Mouse (Mus musculus): ENCODE data around the gene Rgs10. TPM values are rescaled to one million over a fixed set of nuclear protein-coding genes. Genes with fewer than 3 reads are reported as not detected.
A peak's percentile ranks its signal among the peaks of the same experiment; 100 is the strongest.

The Rgs10 gene
- polyA plus RNA-seq, 1 experiment from 2014 or later = 54.8 TPM

DNA sequence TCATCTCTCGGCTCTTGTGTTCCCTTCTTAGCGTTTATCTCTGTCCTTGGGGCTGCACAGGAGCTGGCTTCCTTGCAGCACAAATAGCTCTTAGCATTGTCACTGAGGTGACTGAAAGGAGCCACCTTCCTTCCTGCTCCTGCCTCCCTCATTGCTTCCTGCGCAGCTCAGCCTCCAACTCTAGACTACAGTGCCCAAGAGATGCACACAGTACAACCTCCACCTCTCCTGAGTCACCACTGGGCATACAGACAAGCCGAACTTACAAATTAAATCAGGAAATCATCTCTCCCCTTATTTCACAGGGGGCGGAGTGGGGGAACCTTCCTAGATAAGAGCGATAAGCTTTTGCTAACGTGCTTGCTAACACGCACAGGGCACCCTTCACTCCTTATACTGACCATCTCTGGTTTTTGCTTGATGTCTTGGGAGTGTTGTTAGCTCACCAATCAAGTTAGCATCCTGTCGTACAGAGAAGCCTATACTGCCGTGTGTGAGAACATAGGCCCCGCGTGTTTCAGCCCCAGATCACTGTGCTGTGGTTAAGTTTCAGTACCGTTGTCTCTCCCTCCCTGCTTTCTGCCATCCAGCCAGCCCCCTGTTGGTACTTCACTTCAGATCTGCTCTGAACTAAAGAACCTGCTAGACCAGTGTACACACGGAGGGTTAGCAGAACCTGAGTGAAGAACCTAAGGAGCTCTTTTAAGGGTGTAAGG is 36.6 kb downstream of the Rgs10 start:
- Histone ChIP-seq H3K27ac (replicated peaks) (no peak overlapping the region), H3K4me3 (no peak overlapping the region), H3K4me2 (no peak overlapping the region), H3K27me3 (no peaks in the 10 kb centered on the region), H3K4me1 (replicated peaks) (no peaks in the 10 kb centered on the region), H3K36me3 (no peaks in the 10 kb centered on the region), H3K9me3 (no peaks in the 10 kb centered on the region), H3K9ac (no peak overlapping the region)
- WGBS = 88% methylated on average over 14 of the region's 14 CpGs
- no peak for ATAC-seq (ENCODE audit: low read depth)

GRCm38 (mm10) chr7:128381001-128381400 is 37.6 kb downstream of the Rgs10 start:
- WGBS = 82% methylated on average over 2 of the region's 2 CpGs

DNA sequence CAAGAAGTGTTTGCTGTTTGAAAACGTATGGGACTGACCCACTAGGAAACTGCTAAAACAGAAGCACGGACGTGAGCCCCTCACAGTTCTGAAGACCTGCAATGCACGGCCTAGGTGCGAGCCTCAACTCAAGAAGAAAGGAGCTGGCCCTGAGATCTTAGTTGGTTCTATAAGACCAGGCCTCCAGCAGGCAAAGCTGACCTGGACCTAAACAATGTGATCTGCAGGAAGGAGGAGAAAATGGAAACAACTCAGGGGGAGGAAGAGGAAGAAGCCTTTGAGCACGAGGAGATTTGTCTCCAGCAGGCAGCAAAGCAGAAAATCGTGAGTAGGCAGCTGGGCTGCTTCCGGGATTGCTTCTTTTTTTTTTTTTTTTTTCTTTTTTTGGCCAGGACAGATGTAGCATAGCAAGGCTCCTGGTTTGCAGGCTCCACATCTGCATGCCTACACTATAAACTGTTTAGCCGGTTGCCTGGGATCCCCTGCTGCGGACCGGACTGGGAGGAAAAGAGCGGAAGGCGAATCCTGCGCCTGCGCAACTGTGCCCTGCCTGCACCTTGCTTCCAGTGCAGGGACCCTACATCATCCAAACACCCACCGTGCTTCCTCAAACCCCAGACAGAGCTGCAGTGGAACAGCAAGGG is 39.3 kb downstream of the Rgs10 start:
- no peak for ATAC-seq (ENCODE audit: low read depth)
- Histone ChIP-seq H3K27me3 (no peaks in the 10 kb centered on the region), H3K36me3 (no peaks in the 10 kb centered on the region), H3K9ac (no peak overlapping the region), H3K27ac (replicated peaks) (no peak overlapping the region), H3K4me2 (no peak overlapping the region), H3K4me1 (replicated peaks) (no peaks in the 10 kb centered on the region), H3K4me3 (no peak overlapping the region), H3K9me3 (no peaks in the 10 kb centered on the region)
- WGBS = 68% methylated on average over 16 of the region's 16 CpGs

More at GRCm38 (mm10) chr7:128381001-128381400, 37.6 kb downstream of the Rgs10 start:
- Histone ChIP-seq H3K27ac (replicated peaks) (no peak overlapping the region), H3K4me3 (no peak overlapping the region), H3K36me3 (no peaks in the 10 kb centered on the region), H3K9me3 (no peaks in the 10 kb centered on the region), H3K4me2 (no peak overlapping the region), H3K4me1 (replicated peaks) (no peaks in the 10 kb centered on the region), H3K9ac (no peak overlapping the region), H3K27me3 (no peaks in the 10 kb centered on the region)
- ATAC-seq (ENCODE audit: low read depth) = no peak

DNA sequence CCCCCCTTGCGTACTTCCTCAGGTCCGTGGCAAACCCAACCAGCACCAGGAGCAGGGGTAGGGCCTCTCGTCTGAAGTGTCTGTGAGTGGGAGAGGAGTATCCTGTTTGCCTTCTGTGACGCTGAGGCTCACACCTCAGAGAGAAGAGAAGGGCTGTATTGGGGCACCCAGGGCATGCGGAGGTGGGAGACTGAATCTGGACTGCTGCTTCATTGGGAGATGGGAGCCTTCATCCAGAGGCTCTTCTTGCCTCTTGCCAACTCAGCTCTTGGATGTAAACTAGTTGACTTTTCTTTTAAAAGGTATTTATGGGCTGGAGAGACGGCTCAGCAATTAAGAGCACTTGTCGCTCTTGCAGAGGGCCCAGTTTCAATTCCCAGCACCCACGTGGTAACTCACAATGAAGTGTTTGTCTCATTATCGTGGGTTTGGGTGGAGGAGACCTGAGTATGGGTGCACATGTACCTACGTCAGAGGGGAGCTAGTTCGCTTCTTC is 42.3 kb downstream of the Rgs10 start:
- WGBS = 79% methylated on average over 11 of the region's 11 CpGs
- ATAC-seq (ENCODE audit: low read depth) = no peak
- Histone ChIP-seq H3K4me1 (replicated peaks) (no peaks in the 10 kb centered on the region), H3K36me3 (peaks cover 8% of the 10 kb centered on the region), H3K27me3 (no peaks in the 10 kb centered on the region), H3K4me2 (no peak overlapping the region), H3K9ac (no peak overlapping the region), H3K4me3 (no peak overlapping the region), H3K27ac (replicated peaks) (no peak overlapping the region), H3K9me3 (0 out of 2 replicates have a peak, but pooled peaks cover 5% of the 10 kb centered on the region)

- peaks cover 8% of the 10 kb centered on the region for H3K36me3 ChIP-seq
- ATAC-seq (ENCODE audit: low read depth) = no peak
- no peak overlapping the region for H3K4me3 ChIP-seq
- H3K4me1 ChIP-seq (replicated peaks) = no peaks in the 10 kb centered on the region
- no peak overlapping the region for H3K4me2 ChIP-seq
- no peaks in the 10 kb centered on the region for H3K27me3 ChIP-seq
- 0 out of 2 replicates have a peak, but pooled peaks cover 5% of the 10 kb centered on the region for H3K9me3 ChIP-seq
- 96% methylated on average over 11 of the region's 11 CpGs for WGBS
- H3K9ac ChIP-seq = no peak overlapping the region
- no peak overlapping the region for H3K27ac ChIP-seq (replicated peaks)
These were observed 44.4 kb downstream of the Rgs10 start for GRCm38 (mm10) chr7:128374156-128374555.

DNA sequence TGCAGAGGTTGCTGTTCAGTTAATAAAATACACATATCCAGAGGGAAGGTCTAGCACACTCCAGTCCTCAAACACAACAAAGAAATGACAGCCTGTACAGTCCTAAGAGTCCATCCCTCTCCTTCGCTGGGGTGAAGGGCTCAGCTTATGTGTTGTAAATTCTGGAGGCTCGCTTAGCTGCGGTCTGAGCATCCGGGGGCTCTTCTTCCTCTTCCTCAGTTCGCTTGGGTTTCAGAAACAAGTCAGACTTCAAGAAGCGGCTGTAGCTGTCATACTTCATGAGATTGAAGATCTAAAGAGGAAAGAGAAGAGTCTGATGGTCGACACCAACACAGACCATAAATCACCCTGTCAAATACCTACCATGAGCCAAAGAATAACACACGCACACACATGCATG is 44.8 kb downstream of the Rgs10 start:
- peaks cover 8% of the 10 kb centered on the region for H3K36me3 ChIP-seq
- no peak overlapping the region for H3K27ac ChIP-seq (replicated peaks)
- H3K4me3 ChIP-seq = no peak overlapping the region
- no peak for ATAC-seq (ENCODE audit: low read depth)
- H3K9me3 ChIP-seq = 0 out of 2 replicates have a peak, but pooled peaks cover 5% of the 10 kb centered on the region
- 86% methylated on average over 8 of the region's 8 CpGs for WGBS
- H3K4me2 ChIP-seq = no peak overlapping the region
- H3K9ac ChIP-seq = no peak overlapping the region
- H3K4me1 ChIP-seq (replicated peaks) = no peaks in the 10 kb centered on the region
- no peaks in the 10 kb centered on the region for H3K27me3 ChIP-seq

- Histone ChIP-seq H3K4me1 (replicated peaks) (0 out of 2 replicates have a peak, but pooled peaks cover 1% of the 10 kb centered on the region), H3K4me3 (no peak overlapping the region), H3K27ac (replicated peaks) (no peak overlapping the region), H3K36me3 (peaks cover 8% of the 10 kb centered on the region), H3K9me3 (0 out of 2 replicates have a peak, but pooled peaks cover 5% of the 10 kb centered on the region), H3K4me2 (no peak overlapping the region), H3K27me3 (no peaks in the 10 kb centered on the region), H3K9ac (no peak overlapping the region)
- 59% methylated on average over 3 of the region's 3 CpGs for WGBS
- no peak for ATAC-seq (ENCODE audit: low read depth)
These were observed 46.2 kb downstream of the Rgs10 start for GRCm38 (mm10) chr7:128372331-128372730.

GRCm38 (mm10) chr7:128369366-128369765 is 49.2 kb downstream of the Rgs10 start:
- ATAC-seq (ENCODE audit: low read depth) = no peak
- Histone ChIP-seq H3K27me3 (no peaks in the 10 kb centered on the region), H3K27ac (replicated peaks) (no peak overlapping the region), H3K4me3 (no peak overlapping the region), H3K4me2 (no peak overlapping the region), H3K36me3 (peaks cover 8% of the 10 kb centered on the region), H3K9ac (no peak overlapping the region), H3K9me3 (0 out of 2 replicates have a peak, but pooled peaks cover 5% of the 10 kb centered on the region), H3K4me1 (replicated peaks) (peaks cover 13% of the 10 kb centered on the region)
- WGBS = 88% methylated on average over 12 of the region's 12 CpGs

DNA sequence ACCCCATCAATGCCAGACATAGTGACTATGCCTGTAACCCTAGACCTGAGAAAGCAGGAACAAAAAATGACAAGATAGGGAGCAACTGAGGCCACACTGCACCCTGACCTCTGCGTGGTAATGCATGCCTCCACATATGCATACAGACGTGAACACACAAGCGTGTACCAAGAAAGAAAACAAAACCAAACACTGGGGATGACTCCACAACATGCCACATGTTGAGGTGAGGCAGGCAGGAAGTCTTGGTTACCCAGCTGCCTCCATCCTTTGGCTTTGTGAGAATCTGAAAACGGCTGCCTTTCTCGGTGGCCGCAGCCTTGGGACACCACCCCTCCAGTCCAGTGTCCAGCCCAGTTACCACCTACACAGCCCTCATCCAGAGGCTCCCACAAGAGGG is 49.7 kb downstream of the Rgs10 start:
- peaks cover 13% of the 10 kb centered on the region for H3K4me1 ChIP-seq (replicated peaks)
- no peak overlapping the region for H3K4me3 ChIP-seq
- WGBS = 89% methylated on average over 6 of the region's 6 CpGs

DNA sequence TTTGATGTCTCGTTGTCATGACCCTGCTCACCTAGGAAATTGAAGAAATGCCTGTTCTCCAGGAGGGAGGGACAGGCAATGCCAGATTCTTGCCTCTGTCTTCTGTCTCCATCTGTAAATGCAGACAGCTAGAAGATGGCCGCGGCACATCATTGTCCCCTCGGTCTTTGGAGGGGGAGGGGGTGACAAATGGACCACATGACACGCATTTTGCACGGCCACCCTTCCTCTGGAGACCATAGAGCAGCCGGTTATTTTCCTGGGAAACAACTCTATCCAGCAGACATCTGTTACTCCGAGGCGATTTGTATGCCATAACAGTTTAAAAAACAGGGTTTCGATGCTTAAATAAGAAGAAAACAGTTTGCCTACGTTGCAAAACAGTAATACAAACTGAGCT is 51.9 kb downstream of the Rgs10 start:
- ATAC-seq (ENCODE audit: low read depth) = no peak

More for the DNA sequence above, 49.7 kb downstream of the Rgs10 start:
- no peak overlapping the region for H3K4me2 ChIP-seq
- no peaks in the 10 kb centered on the region for H3K27me3 ChIP-seq
- no peak for ATAC-seq (ENCODE audit: low read depth)
- no peak overlapping the region for H3K27ac ChIP-seq (replicated peaks)
- peaks cover 8% of the 10 kb centered on the region for H3K36me3 ChIP-seq
- no peak overlapping the region for H3K9ac ChIP-seq
- 0 out of 2 replicates have a peak, but pooled peaks cover 5% of the 10 kb centered on the region for H3K9me3 ChIP-seq

DNA sequence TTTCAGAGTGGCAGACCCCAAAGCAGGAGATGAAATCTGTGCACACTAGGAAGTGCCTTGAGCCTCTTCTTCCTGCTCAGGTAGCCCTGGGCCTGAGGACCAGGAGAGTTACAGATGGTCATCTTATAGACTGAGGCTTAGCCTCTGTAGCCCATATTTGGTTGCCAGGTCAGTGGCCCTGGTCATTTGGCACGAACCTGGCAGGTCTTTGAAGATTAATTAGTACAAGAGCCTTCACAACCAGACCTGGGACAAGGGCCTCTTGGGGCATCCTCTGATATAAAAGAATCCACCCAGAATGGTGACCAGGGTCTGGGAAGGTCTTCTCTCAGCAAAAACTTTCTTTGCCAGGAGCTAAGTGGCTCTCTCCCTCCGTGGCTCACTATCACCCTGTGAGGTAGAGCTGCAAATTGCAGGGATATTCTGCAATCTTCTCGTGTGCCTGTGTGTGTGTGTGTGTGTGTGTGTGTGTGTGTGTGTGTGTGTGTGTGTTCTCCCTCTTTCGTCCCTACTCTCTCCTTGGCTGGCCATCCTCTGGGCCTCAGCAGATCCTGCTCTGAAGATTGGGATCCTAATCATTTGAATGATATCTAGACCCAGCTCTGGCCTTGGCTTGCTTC is 53.4 kb downstream of the Rgs10 start:
- H3K4me3 ChIP-seq = no peak overlapping the region
- WGBS = 64% methylated on average over 4 of the region's 4 CpGs
- no peaks in the 10 kb centered on the region for H3K27me3 ChIP-seq
- no peak overlapping the region for H3K9ac ChIP-seq
- H3K27ac ChIP-seq (replicated peaks) = no peak overlapping the region
- no peak for ATAC-seq (ENCODE audit: low read depth)
- no peaks in the 10 kb centered on the region for H3K9me3 ChIP-seq
- H3K4me2 ChIP-seq = no peak overlapping the region
- peaks cover 13% of the 10 kb centered on the region for H3K4me1 ChIP-seq (replicated peaks)
- no peaks in the 10 kb centered on the region for H3K36me3 ChIP-seq

More for the DNA sequence above, 51.9 kb downstream of the Rgs10 start:
- H3K4me1 ChIP-seq (replicated peaks) = peaks cover 13% of the 10 kb centered on the region
- no peak overlapping the region for H3K4me3 ChIP-seq
- H3K4me2 ChIP-seq = 0 out of 2 replicates have a peak overlapping the region, but pooled peaks have one; percentile 11
- H3K27me3 ChIP-seq = no peaks in the 10 kb centered on the region
- no peak overlapping the region for H3K9ac ChIP-seq
- WGBS = 36% methylated on average over 11 of the region's 11 CpGs
- H3K36me3 ChIP-seq = no peaks in the 10 kb centered on the region
- H3K9me3 ChIP-seq = no peaks in the 10 kb centered on the region
- H3K27ac ChIP-seq (replicated peaks) = no peak overlapping the region

- Histone ChIP-seq H3K4me3 (no peak overlapping the region), H3K4me2 (no peak overlapping the region), H3K36me3 (no peaks in the 10 kb centered on the region), H3K9ac (no peak overlapping the region), H3K9me3 (no peaks in the 10 kb centered on the region), H3K27me3 (no peaks in the 10 kb centered on the region), H3K4me1 (replicated peaks) (peaks cover 13% of the 10 kb centered on the region), H3K27ac (replicated peaks) (no peak overlapping the region)
- 91% methylated on average over 11 of the region's 11 CpGs for WGBS
- ATAC-seq (ENCODE audit: low read depth) = no peak
These were observed 54.0 kb downstream of the Rgs10 start for GRCm38 (mm10) chr7:128364526-128364925.

Data from neural tube, embryonic 13.5 days (tissue).